Mouse (Mus musculus): Measurements from ENCODE around the gene March6.

March6 gene

DNA sequence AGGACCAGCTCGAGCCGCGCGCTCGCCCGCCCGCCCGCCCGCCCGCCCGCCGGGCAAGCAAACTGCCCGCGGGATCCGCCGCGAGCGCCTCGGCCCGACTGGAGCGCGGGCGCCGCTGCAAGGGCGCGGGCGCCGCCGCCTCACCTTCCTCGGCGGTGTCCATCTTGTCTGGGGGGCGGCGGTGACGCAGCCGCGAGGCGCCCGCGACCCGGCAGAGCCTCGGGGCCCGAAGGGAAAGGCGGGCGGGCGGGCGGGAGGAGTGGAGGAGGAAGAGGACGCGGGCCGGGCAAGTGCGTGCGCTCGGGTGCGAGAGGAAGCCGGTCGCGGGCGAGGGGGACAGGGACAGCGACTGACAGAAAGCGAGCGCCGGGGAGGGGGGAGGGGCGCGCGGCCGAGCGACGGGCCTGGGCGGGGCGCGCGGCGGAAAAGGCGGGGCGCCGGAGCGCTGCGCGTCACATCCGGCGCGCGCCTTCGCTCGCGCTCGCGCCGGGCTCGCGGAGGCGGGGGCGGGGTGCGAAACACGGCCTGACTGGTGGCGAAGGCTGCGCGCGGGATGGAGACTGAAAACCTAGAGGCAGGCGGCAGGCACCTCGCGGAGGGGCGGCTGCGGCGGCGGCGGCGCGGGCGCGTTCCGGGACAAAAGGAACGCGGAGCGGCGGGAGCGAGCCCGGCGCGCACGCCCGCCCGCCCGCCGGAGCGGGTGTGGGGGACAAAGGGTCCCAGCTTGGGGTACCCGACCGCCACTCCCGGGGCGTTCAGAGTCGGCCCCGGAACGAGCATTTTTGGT, at the start of gene March6:
March6 (minus strand) TSS at position 395 of the 787 bp plus-strand sequence.
- peak; percentile 93 for DNase-seq

DNA sequence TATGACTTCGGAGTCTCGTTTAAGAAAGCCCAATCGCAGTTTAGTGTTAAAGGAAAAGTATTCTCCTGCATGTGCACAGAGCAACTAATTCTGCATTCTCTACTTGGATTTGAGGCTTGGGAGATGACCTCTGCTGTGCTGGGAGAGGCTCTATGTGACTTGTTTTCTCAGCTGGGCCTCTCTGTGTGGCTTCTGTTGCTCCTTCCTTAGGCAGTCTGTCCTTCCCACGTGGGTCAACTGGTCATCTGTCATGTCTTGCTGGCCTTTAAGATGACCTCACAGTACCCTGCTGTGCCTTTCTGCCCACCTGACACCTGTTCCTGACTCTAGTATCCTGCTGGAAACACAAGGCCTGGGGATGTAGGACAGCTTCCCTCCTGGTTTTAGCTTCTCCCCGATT, 45.2 kb upstream of the March6 start:
- no peak for DNase-seq

DNA sequence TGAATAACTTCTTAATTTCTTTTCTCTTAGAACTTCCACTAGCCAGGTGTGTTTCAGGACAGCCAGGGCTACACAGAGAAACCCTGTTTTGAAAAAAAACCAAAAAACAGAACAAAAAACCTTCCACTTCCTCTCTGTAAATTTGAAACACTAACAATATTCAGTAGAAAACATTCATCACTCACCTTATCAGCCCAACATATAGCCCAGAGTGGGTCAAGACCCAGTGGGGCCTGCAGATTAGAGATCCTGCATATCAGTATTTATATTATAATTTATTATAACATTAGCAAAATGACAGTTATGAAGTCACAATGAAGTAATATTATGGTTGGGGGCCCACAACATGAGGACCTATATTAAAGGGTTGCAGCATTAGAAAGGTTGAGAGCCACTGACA, 42.8 kb upstream of the March6 start:
- DNase-seq, result no peak

DNA sequence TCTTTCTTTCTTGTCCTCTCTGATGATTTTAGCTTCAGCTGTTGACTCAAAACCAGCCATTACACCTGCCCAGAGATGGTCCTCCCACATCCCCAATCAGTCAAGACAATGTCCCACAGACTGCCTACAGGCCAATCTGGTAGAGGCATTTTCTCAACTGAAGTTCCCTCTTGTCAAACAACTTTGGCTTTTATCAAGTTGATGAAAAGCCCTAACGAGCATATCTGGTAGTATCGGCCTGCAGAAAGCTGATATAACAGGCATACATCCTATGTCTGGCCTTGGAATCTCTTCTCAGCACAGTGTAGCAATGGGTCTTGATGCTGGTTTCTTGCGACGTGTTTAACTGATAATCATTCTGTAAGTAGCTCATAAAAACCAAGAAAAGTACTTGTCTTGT, 42.4 kb upstream of the March6 start:
- no peak for DNase-seq

DNA sequence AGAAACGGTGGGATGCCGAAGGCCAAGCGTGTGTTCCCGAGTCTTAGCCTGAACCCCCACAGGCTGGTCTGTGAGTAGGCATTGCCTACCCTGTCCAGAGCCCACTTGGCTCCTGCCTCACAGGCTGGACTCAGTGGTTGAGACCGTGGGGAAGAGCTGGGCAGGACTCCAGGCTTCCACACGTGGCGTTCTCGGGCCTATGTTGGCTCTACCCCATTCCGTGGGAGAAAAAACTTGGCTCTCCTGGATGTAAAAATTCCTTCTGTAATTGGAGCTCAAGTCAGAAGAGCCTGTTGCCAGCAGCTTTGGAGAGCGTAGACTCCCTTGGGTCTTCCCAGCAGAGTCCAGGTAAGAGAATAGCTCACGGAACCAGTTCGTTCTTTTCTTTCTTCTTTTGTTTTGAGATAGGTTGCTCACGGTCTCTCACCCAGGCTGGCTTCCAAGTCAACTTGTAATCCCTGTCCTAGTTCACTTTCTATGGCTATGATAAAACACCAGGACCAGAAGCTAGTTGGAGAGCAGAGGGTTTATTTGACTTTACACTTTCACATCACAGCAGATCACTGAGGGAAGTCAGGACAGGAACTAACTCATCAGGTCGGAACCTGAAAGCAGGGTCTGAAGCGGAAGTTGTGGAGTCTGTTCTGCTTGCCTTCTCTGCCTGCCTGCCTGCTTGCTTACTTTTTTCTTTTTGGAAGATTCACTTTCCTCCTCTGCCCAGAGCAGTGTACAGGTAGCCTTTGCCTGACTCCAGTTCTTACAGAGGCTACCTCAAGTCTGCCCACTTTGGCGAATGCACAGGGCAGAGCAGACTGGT, 41.3 kb upstream of the March6 start:
- no peak for DNase-seq

DNA sequence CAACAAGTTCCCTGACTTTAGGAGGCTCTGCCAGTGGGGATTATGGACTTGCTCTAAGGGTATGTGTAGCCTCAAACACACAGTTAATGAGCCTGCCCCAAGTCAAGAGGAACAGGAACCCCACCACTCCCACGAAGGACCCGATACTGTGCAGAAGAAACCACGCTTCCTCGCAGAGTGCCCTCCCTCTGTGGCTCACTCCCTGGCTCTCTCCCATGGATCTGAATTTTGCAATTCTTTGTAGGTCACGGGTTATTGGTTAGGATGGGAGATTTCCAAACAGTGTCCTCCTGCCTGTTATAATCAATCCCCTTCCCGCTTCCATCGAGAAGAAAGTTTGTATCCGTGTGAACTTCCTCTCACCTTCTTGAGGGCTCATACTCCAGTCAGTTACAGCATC, 40.1 kb upstream of the March6 start:
- DNase-seq, result no peak

DNA sequence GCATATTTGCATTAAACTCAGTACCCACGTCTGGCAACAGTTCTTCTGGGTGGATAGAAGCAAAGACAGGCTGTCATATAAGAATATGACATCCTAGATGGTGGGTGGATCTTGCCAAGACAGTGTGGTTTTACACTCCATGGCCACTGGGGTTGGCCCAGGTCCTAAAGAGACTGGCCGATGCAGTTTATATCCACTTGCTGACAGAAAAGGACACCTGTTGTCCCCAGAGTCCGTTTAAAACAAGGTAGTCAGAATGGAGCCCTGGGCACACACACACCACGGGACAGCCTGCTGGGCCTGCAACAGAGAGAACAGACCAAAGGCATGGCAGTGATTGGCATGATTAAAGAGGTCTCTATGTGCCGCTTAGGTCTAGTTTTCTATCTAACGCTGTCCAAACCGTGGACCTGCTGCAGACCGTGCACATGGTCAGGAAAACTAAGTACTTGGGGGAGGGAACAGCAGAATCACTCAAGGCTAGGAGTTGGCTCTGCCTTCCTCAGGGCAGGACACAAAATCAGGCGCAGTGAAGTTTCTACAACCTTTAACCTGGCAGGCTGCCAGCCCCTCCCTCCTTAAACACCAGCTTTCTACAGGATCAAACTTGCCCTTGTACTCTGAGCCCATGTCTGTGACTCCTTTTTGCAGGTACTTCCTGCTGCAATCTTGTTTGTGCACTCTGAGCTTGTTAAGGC, 38.6 kb upstream of the March6 start:
- no peak for DNase-seq

DNA sequence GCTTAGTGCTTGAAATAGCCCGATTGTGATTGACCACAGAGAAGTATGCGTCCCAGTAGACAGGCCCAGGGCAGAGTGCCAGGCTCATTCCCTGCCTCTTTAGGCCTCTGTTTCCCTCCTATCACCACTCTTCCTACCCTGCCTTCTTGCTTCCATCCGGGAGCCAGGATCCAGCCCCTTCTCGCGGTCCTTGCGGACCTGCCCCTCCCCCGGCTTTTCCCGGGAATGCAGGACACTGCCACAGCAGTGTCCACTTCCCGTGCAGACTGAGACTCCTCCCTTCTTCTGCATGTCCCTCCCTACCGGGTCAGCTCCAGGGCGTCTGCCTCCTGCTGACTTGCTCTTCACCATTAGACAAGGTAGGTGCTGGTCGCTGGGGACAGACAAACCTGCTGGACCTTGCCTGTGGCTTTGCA, 37.7 kb upstream of the March6 start:
- DNase-seq, result no peak

DNA sequence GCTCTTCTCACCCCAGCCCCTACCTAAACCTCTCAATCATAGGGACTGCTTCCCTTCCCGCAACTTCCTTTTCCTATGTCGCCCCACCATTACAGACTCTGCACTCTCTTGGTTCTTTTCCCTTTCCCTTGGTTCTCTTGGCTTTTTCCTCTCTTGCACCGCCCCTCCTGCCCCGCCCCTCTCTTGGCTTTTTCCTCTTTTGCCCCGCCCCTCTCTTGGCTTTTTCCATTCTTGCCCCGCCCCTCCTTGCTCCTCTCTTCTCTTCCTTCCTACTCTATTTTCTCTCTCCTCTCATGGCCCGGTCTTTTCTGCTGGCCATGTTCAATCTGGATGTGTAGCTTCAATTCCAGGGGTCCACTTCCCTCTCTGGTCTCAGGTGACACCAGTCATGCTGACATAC, 36.6 kb upstream of the March6 start:
- no peak for DNase-seq

DNA sequence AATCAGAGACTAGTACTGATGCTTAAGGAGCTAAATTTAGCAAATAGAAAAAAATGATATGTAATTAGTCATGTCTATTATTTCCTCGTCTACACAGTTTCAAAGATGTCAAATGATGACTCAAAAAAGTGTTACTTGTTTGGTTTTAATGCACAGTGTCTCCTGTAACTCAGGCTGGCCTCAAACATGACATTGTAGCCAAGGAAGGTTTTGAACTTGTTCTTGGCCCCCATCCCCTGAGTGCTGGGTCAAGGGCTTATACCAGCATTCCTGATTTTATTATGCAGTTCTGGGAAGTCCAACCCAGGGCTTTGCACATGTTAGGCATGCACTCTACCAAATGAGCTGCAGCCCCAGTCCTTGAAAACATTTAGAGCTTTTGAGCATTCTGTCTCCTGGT, 34.9 kb upstream of the March6 start:
- no peak for DNase-seq

DNA sequence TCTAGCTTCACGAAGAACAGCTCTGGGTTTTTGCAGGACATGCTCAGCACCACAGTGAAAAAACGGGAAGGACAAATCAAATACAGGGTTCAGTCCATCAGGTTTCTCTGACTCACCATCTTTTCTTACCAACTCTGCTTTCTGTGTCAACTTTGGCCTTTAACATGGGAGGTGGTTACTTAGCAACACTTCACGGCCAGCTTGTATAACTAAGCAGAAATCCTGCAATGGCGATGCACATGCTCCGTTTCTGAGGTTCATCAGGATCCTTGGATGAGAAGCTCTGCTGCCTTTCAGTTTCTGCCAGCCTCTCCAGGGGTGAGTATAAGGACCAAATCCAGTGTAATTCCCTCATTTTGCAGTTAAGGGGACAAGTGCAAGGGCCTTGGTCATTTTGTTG, 34.3 kb upstream of the March6 start, which contains the start of gene Cmbl:
Cmbl (plus strand) TSS at position 206 of the 400 bp plus-strand sequence.
- no peak for DNase-seq

DNA sequence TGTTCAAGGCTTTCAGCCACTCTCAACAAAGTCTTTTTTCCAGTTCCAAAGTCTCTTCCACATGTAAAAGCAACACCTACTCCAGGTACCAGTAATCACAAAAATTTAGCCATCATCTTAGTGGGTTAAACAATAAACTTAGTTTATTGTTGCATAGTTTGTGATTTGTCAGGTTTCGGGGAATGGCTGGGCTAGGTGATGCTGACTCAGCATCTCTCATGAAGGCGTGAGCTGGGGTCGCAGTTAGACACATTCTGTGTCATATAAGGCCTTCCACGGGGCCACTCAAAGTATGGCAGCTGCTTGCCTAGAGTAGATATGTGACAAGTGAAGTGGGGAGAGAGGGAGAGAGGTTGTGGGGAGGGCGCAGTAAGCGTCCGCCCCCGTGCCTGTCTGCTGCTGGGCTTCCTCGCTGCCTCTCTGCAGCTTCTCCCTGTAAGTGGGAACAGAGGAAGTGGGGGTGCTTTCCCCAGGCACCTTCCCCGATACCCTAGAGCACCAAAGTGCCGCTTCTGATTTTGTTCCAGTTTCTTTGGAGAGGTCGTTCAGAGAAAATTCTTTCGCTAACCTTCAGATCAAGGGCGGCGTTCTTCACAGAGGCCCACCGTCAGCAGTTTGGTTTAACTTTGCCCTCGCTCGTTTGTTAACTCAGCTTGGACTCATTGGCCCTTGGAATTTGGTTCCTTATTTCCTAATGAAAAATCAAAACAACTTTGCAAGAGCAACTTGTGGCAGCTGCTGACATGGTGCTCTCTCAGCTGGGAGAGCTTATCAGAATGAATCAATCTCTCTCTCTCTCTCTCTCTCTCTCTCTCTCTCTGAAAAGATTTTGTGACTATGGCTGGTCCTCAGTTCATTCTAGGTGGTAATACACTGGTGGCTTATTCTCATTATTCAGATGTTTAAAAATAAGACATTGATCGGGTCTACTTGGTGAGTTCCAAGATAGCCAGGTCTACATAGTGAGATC, 33.0 kb upstream of the March6 start:
- no peak for DNase-seq

DNA sequence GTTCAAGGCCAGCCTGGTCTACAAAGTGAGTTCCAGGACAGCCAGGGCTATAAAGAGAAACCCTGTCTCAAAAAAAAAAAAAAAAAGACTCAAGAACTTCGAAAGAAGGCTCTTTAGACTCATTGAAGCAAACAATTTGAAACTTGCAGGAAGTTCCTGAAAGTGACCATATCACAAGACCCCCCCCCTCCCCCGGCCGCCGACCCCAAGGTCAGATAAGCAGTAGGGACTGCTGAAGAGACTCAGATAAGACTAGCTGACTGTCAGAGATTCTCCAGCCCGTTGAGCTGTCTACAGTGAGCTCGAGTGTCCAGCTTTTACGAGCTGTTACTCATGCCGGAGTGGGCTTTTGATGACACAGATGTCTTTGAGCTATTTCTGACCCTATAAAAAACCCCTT, 32.0 kb upstream of the March6 start:
- no peak for DNase-seq

DNA sequence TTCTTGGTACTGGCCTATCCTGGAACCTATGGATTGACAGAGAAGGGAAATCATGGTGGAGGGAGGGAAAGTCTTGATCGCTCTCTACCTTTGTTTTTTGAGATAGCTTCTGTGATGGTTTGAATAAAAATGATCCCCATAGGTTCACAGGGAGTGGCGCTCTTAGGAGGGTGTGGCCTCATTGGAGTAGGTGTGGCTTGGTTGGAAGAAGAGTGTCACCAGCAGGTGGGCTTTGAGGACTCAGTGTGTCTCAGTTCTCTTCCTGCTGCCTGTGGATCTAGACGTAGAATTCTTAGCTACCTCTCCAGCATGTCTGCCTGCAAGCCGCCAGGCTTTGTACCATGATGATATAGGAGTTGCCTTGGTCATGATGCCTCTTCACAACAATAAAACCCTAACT, 31.1 kb upstream of the March6 start:
- DNase-seq, result no peak

DNA sequence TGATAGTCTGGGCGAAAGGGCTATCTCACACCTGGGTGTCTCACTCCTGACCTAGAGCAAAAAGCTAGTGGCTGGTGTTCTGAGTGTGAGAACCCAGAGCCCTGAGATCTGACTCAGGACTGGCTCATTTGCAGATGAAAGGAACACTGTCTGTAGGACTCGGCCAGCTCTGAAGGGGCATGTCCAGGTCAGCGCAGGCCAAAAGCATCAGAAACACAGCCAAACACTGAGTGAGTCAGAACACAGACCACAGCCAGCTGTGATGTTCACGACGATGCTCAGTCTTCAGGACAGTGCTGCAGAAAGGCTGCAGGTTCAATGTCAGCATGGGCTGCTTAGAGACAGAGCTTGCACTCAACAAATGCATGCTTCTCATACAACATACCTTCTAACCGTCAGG, 30.5 kb upstream of the March6 start:
- DNase-seq, result no peak

DNA sequence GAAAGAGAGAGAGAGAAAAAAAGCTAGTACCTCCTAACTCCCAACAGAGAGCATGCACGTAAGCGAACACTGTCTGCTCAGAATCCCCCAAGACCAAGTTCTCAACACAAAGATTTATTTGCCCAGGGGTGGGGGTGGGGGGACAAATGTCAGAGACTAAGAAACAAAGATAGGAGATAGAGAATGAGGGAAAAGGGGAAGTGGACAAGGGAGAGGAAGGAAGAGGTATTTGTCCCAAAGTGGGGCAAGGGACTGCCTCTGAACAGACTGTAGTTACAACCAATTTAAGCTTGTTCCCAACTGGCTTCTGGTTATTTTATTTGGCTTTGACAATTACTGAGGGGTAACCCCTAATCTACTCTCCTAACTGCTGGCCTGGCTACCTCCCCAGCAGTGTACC, 24.0 kb upstream of the March6 start:
- DNase-seq, result no peak

DNA sequence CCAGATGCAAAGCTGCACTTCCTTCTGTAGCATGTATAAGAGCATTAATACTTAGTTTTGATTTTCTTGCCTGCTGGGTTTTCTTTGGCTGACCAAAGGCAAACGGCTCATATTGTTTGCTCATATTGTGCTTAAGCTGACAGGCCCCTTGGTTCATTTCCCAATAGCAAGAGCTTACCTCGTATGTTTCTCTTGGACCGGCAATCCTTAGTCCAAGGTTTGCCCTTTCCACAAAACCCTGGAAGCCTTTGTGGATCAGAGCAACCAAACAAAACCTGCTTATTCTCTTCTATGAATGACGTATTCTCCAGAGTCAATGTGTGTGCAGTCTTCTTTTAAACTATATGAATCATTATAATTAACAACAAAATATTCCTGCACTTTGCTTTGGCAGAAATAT, 19.5 kb upstream of the March6 start:
- no peak for DNase-seq

DNA sequence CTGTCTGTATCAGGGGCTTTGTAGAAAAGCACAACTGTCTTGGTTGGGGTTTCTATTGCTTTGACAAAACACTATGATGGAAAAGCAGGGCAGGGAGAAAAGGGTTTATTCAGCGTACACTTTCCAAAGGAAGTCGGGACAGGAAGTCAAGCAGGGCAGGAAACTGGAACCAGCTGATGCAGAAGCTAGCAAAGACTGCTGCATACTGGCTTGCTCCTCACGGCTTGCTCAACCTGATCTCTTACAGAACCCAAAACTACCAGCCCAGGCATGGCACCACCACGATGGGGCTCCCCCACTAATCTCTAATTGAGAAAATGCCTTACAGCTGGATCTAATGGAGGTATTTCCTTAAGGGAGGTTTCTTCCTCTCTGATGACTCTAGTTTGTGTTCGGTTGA, 16.6 kb upstream of the March6 start:
- no peak for DNase-seq

DNA sequence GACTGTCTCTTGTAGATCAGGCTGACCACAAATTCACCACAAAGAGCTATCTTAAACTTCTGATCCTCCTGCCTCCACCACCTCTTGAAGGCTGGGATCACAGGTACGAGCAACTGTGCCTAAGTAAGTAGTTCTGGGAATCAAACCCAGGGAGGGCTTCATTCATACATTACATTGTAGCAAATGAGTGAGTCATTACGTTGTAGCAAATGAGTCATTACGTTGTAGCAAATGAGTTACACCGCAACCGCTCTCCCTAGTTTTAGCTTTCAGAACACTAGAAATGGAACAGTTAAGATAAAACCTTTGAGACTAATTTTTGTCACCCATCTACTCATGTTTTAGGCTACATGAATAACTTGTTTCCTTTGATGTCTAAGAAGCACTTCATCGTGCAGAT, 15.4 kb upstream of the March6 start:
- DNase-seq, result no peak

DNA sequence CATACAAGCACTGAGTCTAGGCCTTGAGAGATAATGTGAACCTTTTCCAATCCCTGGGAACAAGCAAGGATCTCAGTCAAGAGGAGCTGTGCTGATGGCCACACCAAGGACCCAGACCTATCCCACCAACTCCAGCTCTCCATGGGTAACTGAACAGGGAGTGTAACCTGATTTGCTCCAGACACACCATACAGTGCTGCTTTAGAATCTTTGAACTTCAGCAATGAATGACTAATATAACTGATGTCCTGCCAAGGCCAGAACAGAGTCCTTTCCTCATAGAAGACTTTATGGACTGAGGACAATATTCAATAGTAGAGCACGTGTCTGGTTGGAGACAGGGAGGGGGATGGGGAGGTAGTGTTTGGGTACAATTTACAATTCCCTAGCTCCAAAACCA, 14.2 kb upstream of the March6 start:
- DNase-seq, result no peak

DNA sequence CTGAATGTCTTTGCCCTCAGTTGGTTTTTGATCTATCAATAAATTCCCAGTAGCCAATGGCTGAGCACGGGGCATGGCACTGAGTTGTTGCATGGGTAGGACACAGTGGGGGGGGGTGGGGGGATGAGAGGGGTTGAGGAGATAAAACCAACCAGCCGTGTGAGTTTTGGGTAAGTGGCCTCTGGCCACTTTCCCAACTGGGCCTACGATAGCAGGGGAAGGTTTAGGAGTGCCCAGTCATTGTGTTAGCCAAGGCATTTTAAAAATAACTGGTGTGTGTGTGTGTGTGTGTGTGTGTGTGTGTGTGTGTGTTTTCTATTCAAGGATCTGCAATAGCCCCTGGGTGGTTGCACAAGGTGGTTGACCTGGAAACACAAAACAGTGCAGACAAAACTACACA, 12.4 kb upstream of the March6 start:
- DNase-seq, result no peak

Data from right cerebral cortex, postnatal 4 days (tissue).